Mouse (Mus musculus) intestine, embryonic 14.5 days (tissue): ENCODE data around the gene Wiz. TPM values are rescaled to one million over a fixed set of nuclear protein-coding genes. Genes with fewer than 3 reads are reported as not detected.

ENCODE experiments used
- ATAC-seq: fragments of 200-750 bp; cut with Nextera tagmentation; replicated peaks from 2 replicates; pipeline ENCODE4 v1.8.0; 2017; ENCODE audit warnings: low read depth, moderate number of reproducible peaks, moderate TSS enrichment, moderate library complexity; ENCODE audit not compliant: low FRiP score, low TSS enrichment
- DNase-seq: peaks from one replicate; pipeline ENCODE4 v3.0.0-alpha.2; 2018; ENCODE audit warnings: low spot score
- H3K27ac ChIP-seq: fragments of 300-500 bp; sonication (generic); 2 replicates; pipeline ENCODE4 v1.5.1; 2014; ENCODE audit warnings: low read depth, mild to moderate bottlenecking, control low read depth
- H3K27me3 ChIP-seq: fragments of 300-500 bp; sonication (generic); replicated peaks from 2 replicates; pipeline ENCODE4 v1.6.1; 2014; ENCODE audit warnings: low read length, control low read depth; ENCODE audit not compliant: control insufficient read depth, insufficient read depth
- H3K36me3 ChIP-seq: fragments of 300-500 bp; sonication (generic); 2 replicates; pipeline ENCODE4 v1.6.1; 2014; ENCODE audit warnings: low read length, control low read depth; ENCODE audit not compliant: control insufficient read depth, insufficient read depth
- H3K4me1 ChIP-seq: fragments of 300-500 bp; sonication (generic); replicated peaks from 2 replicates; pipeline ENCODE4 v1.6.1; 2014; ENCODE audit warnings: low read length, control low read depth, mixed read lengths; ENCODE audit not compliant: control insufficient read depth, insufficient read depth
- H3K4me2 ChIP-seq: fragments of 300-500 bp; sonication (generic); 2 replicates; pipeline ENCODE4 v1.6.1; 2014; ENCODE audit warnings: low read length
- H3K4me3 ChIP-seq: fragments of 300-500 bp; sonication (generic); 2 replicates; pipeline ENCODE4 v1.5.1; 2014; ENCODE audit warnings: low read depth, low read length, control low read depth, mixed read lengths
- H3K9ac ChIP-seq: fragments of 300-500 bp; sonication (generic); 2 replicates; pipeline ENCODE4 v1.6.1; 2014; ENCODE audit warnings: mild to moderate bottlenecking, low read length
- H3K9me3 ChIP-seq: fragments of 300-500 bp; sonication (generic); 2 replicates; pipeline ENCODE4 v1.6.1; 2016; ENCODE audit warnings: low read length, control low read depth; ENCODE audit not compliant: control insufficient read depth
- WGBS: fragments of 180-500 bp; shearing (Covaris S2); extraction: QIAGEN DNeasy Blood & Tissue Kit; methylation state at CpG from one replicate; pipeline ENCODE4 v1.1.7; 2014; 5-methylcytosine and 5-hydroxymethylcytosine counted together
- polyA plus RNA-seq: library from polyadenylated mRNA; unstranded; fragments of >200 nt; fragmentation: Nextera tagmentation; extraction: Ambion mirVana; gene quantifications from 2 replicates; pipeline ENCODE4 v1.2.1, GENCODE M21; 2014

Gene Wiz
- polyA plus RNA-seq, 1 experiment from 2014 or later: 32.3 TPM

DNA sequence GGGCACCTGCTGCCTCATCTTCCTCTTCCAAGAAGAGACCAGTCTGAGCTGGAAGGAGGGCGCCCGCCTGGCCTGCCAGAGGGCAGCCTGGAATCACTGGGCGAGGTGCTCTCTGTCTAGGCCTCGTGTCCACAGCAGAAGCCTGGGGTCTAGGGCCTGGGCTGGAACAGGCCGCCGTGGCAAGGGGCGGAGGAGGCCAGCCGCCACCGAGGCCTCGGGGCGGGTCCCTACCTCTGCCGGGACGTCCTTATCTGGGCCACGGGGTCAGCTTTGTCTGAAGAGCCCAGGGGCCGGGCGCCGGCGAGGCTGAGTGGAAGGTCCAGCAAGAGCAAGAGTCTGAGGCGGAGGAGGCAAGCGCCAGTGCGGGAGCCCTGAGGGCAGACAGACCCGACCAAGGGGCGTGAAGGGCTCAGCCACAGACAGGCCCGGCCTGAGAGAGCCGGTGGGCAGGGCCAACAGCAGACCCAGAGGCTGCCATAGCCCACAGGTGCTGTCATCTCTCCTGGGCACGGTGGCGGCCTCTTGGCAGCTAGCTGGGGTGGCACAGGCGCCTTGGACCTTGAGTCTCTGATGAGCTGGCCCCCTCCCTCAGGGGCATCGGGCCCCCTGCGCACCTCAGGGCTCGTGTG is 55.5 kb downstream of the Wiz start:
- Histone ChIP-seq H3K4me2 (no peak overlapping the region), H3K9ac (no peak overlapping the region), H3K4me1 (no peaks in the 10 kb centered on the region), H3K27ac (no peak overlapping the region), H3K9me3 (no peaks in the 10 kb centered on the region), H3K27me3 (no peaks in the 10 kb centered on the region), H3K4me3 (no peak overlapping the region), H3K36me3 (peaks cover 78% of the 10 kb centered on the region)
- ATAC-seq (no peak), DNase-seq (no peak)
- 81% methylated on average over 31 of the region's 31 CpGs for WGBS

DNA sequence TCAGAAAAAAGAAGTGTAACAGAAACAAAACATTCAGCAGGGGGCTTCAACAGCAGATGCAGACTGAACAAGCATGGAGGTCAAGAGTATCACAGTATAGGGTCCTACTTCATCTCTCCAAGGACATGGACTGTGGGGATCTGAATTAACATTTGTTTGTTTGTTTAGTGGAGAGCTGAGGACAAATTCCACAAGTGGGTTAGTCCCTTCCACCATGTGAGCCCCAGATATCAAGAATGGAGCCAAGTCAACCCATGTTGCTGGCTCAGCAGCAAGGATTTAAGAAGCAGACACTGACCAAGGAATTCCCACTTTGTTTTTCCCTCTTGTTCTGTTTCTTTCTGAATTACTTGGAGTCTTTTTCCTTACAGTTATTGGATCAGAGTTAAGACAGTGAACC is 61.7 kb downstream of the Wiz start:
- Histone ChIP-seq H3K36me3 (peaks cover 61% of the 10 kb centered on the region), H3K9ac (no peak overlapping the region), H3K4me2 (no peak overlapping the region), H3K9me3 (no peaks in the 10 kb centered on the region), H3K4me3 (no peak overlapping the region), H3K27ac (no peak overlapping the region), H3K27me3 (no peaks in the 10 kb centered on the region), H3K4me1 (no peaks in the 10 kb centered on the region)
- no peak for ATAC-seq
- DNase-seq: no peak

DNA sequence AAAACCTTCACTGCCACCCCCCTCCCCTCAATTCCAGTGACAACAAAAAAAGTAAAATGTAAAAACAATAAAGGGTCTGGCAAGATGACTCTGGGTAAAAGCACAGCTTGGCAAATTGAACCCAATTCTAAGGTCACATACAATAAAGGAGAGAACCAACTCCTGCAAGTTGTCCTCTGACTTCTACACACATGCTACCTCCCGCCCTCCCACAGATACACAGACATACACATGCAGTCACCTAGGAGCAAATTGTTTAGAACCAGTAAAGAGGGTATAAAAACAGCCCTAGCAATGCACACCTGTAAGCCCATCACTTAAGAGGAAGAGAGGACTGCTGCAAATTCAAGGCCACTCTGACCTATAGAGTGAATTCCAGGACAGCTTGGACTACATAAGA is 66.4 kb downstream of the Wiz start:
- Histone ChIP-seq H3K9me3 (no peaks in the 10 kb centered on the region), H3K36me3 (peaks cover 41% of the 10 kb centered on the region), H3K4me1 (peaks cover 4% of the 10 kb centered on the region; the same call in 1 of the 2 replicates), H3K27ac (no peak overlapping the region), H3K9ac (no peak overlapping the region), H3K4me2 (no peak overlapping the region), H3K27me3 (no peaks in the 10 kb centered on the region), H3K4me3 (no peak overlapping the region)
- DNase-seq (no peak), ATAC-seq (no peak)
- 91% methylated on average over 1 of the region's 1 CpGs for WGBS

DNA sequence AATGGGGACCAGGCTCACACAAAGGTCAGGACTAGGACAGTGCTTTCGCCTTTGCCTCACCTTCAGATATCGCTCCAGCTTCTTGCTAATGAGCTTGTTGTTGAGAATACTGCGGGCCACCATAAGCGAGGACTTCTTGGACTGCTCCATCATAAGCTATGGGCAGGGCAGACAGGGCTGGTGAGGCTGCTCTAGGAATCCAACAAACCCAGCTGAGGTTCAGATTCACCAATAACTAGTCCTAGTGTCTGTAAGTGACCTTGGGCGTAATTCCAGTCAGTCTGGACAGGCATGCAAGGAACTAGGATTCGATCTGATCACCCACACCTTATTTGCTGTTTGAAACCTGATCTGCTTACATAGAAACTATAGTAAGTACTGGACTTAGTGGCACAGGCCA is 67.4 kb downstream of the Wiz start:
- no peaks in the 10 kb centered on the region for H3K27me3 ChIP-seq
- peak overlapping the region; percentile 78 for H3K4me2 ChIP-seq
- H3K4me3 ChIP-seq: peak overlapping the region; percentile 92
- 10% methylated on average over 6 of the region's 6 CpGs for WGBS
- peaks cover 41% of the 10 kb centered on the region for H3K36me3 ChIP-seq
- H3K27ac ChIP-seq: peak overlapping the region; percentile 97
- ATAC-seq (no peak), DNase-seq (no peak)
- no peaks in the 10 kb centered on the region for H3K9me3 ChIP-seq
- peaks cover 4% of the 10 kb centered on the region; the same call in 1 of the 2 replicates for H3K4me1 ChIP-seq
- H3K9ac ChIP-seq: peak overlapping the region; percentile 59

DNA sequence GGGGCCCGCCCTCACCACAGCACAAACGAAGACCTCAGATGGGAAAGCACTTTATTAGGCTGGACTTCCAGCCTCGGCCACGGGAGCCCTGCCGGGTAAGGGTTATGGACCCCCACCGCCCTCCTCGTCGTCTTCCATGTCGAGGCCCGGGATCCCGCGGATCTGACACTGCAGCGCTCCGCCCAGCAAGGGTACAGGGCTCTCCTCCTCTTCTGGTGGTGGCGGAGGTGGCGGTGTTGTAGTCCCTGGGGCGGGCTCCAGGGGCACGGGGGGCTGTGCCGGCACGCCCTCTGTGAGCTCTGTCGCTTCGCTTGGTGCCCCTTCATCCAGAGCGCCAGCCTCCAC is 67.9 kb downstream of the Wiz start:
- 0% methylated on average over 23 of the region's 23 CpGs for WGBS
- ATAC-seq (peak; percentile 70), DNase-seq (no peak)
- Histone ChIP-seq H3K9ac (peak overlapping the region; percentile 59), H3K9me3 (no peaks in the 10 kb centered on the region), H3K4me3 (peak overlapping the region; percentile 92), H3K36me3 (peaks cover 42% of the 10 kb centered on the region), H3K4me2 (peak overlapping the region; percentile 78), H3K27ac (peak overlapping the region; percentile 97), H3K27me3 (no peaks in the 10 kb centered on the region), H3K4me1 (peaks cover 4% of the 10 kb centered on the region; the same call in 1 of the 2 replicates)

DNA sequence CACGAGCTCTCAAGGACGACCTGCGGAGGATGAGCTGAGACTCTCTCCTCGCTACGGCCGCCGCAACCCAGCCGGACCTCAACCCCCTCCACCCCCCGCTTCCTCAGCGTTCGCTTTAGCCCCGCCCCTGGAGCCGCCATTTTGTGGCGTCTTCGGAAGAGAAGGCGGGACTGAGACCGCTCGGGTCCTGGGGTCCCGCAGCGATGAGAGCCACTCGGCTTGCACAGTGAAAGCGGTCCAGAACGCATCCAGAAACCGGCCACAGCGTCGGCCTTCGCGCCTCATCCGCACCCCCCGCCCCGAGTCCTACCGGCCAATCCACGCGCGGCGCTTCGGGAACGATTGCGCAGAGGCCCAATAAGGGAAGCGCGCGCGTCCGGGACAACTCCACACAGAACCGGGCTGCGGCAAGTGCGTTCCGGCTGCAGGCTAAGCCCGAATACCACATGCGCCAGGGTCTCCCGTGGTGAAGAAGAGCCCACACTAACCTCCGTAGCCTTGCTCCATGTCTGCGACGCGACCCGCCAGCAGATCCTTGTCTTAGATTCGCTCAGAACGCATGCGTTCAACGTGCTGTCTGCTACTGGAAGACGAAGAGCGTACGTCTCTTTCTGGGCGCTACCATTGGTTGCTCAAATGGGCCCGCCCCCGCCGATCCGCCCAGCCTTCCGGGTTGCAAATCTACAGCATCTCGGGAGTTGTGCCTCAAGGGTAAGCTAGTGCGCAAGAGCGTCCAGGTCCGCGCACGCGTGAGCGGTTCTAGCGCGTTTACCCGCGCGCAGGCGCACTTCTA is 68.4 kb downstream of the Wiz start, which contains the start of gene Akap8:
TSS of gene Akap8 (minus strand) at position 642 of the 793 bp plus-strand sequence.
- Histone ChIP-seq H3K27me3 (no peaks in the 10 kb centered on the region), H3K9ac (peak within 1 kb of the TSS; percentile 94), H3K9me3 (no peaks in the 10 kb centered on the region), H3K4me2 (peak within 1 kb of the TSS; percentile 78), H3K4me1 (peaks cover 4% of the 10 kb centered on the region; the same call in 1 of the 2 replicates), H3K36me3 (peaks cover 42% of the 10 kb centered on the region), H3K4me3 (peak within 1 kb of the TSS; percentile 92), H3K27ac (peak within 1 kb of the TSS; percentile 97)
- under 1% methylated on average over 80 of the region's 83 CpGs for WGBS
- peak; percentile 97 for ATAC-seq
- peak; percentile 94 for DNase-seq

DNA sequence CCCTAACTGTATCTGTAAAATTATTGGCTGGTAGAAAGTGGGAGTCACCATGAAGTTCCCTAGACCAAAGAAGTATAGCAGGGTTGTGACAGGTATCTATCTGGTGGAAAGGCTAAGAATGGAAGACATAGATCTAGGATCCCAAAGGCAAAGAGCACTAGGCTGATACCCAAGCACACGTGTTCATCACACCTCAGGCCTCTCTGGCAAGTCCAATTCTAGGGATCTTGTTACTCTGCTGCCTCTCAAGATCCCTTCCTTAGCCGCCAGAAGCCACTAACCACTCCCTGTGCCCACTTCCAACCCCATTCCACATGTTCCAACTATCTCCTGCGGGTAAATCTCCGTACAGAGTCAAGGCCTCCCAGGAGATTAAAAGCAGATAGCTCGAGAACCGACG is 69.3 kb downstream of the Wiz start:
- H3K4me2 ChIP-seq: peak overlapping the region; percentile 68
- no peaks in the 10 kb centered on the region for H3K9me3 ChIP-seq
- DNase-seq (no peak), ATAC-seq (no peak)
- H3K27me3 ChIP-seq: no peaks in the 10 kb centered on the region
- peak overlapping the region; percentile 92 for H3K4me3 ChIP-seq
- 1% methylated on average over 7 of the region's 7 CpGs for WGBS
- peak overlapping the region; percentile 97; the same call in 1 of the 2 replicates for H3K27ac ChIP-seq
- peaks cover 47% of the 10 kb centered on the region for H3K36me3 ChIP-seq
- H3K9ac ChIP-seq: peak overlapping the region; percentile 94
- H3K4me1 ChIP-seq: peaks cover 4% of the 10 kb centered on the region; the same call in 1 of the 2 replicates

DNA sequence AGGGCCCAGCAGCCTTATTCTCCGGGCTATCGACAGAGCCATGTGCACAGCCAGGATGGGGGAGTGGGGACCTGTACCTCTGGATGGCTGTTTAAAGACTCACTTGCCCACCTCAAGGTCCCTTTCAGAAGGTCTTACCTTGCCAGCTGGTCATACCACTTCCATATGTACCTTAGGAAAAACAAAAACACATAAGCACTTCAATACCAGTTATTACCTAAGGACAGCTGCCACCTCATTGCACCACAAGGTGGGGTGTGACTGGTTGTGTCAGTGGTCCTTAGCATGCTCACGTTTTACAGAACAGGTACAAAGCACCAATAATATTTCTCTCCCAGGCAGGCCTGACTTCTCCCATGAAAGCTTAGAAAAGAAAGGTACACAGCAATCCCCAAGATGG is 71.5 kb downstream of the Wiz start:
- Histone ChIP-seq H3K27ac (no peak overlapping the region), H3K4me1 (peaks cover 4% of the 10 kb centered on the region; the same call in 1 of the 2 replicates), H3K9ac (no peak overlapping the region), H3K36me3 (peaks cover 58% of the 10 kb centered on the region), H3K4me2 (no peak overlapping the region), H3K27me3 (no peaks in the 10 kb centered on the region), H3K9me3 (no peaks in the 10 kb centered on the region), H3K4me3 (no peak overlapping the region)
- WGBS: 84% methylated on average over 3 of the region's 3 CpGs
- DNase-seq: no peak
- no peak for ATAC-seq
